Mouse (Mus musculus) cerebellum, postnatal 25 days (tissue): ENCODE measurements around the gene Rab44.

Experiments used
- DNase-seq, 2 experiments: peaks; one replicate each; pipeline ENCODE4 v3.0.0; 2021; ENCODE audit warnings: mixed read lengths in 2 of 2

The Rab44 gene

DNA sequence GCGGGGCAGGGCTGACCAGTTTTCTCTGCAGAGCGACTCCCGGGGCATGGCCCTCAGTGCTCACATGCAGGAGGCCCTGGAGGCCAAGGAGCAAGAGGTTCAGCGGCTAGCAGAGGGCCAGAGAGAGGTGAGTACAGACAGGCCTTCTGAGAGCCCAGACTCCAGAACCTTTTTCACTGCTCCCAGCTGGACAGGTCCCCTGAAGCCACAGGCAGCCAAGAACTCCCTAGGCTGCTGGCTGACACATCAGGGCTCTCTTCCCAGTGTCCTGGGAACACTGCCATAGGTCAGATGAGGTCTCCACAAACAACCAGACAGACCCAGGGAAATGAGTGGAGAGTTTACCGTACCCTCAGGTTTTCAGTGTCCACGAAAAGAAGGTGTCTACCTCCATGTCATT is 22.3 kb downstream of the Rab44 start:
- peak; percentile 41 to 57 for DNase-seq

DNA sequence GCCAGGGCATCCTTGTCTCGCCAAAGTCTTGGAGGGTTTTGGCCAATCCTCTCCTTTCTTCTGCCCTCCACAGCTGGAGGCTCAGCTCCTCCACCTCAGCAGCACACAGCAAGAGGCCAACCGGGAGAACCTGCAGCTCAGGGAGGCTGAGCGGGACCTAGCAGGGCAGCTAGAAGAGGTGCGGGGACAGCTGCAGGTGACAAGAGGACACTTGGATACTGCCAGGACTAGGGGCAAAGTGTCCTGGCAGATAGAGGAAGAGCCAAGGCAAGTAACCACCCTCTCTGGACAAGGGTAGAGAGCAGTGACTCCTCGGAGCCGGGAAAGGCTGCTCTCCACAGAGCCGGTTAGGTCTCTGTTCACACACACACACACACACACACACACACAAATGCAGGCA is 24.0 kb downstream of the Rab44 start:
- no peak for DNase-seq

DNA sequence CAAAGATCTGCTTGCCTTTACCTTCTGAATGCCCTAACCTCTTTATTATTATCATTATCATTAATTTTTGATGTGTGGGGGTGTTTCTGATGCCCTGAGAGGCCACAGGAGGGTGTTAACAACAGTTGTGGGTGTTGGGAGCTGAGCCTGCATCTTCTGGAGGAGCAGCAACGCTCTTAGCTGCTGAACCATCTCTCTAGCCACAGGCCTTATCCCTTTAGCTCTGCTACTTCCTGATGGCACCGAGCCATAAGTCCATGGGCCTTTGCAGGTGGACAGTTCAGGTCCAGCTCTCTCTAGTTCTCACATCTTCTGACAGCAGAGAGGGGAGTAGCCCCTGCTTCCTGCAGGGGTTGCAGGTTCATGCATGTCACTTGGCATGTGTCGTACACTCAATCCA is 27.6 kb downstream of the Rab44 start:
- DNase-seq = no peak

DNA sequence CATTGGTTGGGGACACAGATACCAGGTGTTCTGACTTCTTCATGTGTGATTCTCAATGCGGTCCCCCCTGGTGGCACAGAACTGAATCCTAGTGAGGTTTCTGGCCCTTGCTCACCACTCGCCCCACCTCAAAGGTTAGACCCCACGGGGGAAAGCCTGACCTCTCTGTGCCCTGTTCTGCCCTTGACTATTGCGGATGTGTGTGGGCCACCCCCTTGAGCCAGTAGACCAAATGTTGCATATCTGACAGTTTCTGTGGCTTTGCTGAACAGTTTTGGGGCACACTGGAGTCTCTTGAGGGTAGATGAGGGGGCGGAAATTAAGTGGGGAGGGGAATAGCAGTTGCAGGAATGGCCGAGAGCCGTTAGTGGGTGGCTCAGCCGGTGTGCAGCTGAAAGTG is 29.3 kb downstream of the Rab44 start:
- no peak for DNase-seq

DNA sequence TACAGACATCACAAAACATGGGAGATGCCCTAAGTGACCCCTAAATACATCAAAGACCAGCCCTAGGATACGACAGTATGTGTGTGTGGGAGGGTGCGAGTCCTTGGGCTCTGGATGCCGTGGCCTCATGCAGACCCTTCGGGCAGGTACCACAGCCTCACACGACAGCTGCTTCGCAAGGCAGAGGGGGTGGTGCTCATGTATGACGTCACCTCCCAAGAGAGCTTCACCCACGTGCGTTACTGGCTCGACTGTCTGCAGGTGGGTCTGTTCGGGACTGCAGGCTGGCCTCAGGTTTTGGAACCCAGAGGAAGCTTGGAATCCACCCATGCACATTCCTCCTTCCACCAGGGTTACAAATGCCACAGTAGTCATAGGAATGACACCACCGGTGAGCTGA is 31.2 kb downstream of the Rab44 start:
- no peak for DNase-seq

DNA sequence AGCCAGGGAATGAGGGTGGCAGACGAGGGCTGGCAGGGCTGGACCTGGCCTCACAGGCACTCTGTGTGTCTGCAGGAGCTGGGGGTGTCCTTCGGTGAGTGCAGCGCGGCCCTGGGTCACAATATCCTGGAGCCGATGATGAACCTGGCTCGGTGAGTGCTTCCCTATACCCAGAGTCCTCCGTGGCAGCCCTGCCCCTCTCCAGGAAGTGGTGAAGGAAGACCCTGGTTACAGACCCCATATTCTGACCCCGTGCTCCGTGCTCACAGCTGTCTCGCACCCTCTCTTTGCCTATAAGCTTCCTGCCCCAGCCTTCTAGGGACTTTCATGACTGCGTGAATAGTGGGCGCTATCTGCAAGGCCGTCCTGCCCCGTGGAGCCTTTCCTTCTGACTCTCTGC is 33.3 kb downstream of the Rab44 start:
- no peak for DNase-seq

DNA sequence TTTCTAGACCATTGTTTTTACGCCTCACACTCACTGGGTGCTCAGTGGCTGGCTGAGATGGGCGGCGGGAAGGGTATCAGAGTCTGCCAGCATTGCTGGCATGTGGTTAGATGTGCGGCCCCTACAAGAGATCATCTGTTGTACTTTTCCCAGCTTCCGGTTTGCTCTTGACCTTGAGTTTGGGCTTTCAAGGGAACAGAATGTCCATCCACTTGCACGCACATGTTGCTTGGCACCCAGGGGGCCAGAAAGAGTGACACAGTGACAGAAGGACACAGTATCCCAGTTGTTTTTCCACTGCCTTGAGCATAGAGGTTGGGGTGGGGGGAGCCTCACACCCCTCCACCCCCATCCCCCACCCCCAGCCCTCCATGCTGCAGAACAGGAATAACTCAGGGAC is 33.8 kb downstream of the Rab44 start:
- no peak for DNase-seq

DNA sequence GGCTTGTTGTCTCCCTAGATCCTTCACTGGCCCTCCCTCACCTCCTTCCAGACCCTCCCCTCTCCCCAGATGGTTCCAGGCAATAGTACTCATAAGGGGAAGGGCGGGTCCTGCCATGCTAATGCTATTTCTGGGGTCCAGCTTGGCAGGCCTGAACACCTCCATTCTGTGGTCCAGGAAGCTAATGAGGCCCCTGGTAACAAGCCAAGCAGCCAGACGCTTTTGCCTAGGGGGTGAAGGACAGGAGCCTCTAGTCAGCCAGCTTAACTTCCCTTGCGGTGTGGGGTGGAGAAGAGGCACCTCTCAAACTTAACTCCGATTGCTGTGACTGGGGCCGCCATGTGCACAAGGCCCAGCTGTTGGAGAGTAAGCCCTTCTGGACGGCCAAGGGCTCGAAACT is 35.8 kb downstream of the Rab44 start:
- peak; percentile 30 to 56 for DNase-seq

DNA sequence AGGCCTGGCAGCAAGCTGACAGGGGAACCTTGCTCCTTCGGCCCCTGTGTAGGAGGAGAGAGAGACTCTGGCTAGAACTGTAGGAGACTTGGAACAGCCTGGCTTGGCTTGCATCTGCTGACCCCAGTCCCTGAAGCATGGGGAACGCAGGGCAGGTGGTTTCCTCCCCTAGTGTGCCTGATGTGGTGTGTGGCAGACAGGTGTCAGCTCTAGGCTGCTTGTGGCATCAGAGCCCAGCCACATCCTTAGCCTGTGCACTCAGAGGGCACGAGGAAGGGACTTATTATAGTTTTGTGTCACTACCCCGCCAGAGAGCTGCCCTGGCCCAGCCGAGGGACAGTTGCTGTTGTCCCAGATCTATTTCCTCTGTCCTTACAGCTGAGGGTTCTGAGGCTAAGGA is 38.6 kb downstream of the Rab44 start:
- no peak for DNase-seq

DNA sequence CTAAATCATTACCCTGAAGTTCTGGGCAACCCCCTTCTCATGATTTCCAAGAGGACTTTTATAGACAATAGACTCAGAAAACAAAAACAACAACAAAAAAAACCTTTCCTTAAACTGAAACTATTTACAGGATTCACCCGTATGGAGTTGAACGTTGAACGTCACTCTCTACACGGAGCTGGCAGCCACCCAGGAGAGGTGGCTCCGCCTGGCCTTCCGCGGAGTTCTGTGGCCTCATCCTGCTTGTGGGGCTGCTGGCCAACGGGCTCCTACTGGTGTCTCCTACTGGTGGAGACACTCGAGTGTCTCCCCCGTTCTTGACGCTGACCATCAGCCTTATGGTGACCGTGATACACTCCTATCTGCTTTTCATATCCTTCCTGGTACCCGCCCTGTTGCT is 40.3 kb downstream of the Rab44 start:
- no peak for DNase-seq

DNA sequence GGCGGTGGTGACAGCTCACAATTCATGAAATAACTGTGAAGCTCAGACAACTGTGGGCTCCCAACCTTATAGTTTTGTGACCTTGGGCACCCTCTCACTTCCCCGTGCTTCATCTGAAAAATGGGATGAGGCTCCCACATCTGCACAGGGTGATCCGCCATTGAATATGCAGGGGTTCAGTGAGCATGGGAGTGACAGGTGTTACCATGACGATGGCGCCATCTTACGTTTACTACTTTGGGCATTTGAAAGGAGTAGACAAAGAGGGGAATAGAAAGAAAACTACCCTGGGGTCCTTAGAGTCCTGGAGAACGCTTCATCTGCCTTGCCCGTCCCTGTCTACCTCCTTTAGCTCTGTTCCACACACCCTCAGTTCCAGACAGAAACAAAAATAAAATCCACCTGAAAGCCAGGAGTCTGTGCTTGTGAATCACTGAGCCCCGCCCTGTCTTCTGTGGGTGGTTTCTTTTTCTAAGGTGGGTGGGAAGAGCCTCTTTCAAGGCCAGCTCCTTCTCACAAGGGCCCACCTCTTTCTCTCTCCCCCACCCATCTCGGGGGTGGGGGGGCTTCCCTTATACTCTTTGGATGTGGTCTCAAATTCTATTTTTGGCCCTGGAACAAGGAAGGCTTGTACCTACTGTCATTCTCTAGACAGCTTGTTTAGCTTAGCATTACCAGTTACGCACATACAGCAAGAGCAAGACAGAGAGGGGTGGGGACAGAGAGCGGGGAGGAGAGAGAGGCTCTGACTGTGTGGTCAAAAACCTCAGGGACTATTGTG is 41.6 kb downstream of the Rab44 start:
- no peak for DNase-seq

DNA sequence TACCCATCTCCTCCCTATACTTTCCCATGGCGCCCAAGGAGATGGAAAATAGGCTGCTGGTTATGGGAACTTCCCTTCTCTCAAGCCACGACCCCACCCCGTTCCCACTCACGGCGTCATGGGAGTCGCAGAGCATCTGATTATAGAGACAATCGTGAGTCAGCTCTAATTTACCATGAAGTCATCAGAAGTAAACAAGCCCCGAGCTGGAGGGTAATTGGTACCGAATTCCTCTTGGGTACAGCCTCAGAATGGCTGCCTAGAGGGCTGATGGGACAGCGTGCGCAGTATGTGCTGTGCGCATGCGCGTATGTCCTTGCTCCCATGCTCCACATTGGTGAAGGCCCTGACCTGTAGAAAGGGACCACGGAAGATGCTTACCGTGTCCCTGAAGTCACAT is 42.5 kb downstream of the Rab44 start:
- no peak for DNase-seq

DNA sequence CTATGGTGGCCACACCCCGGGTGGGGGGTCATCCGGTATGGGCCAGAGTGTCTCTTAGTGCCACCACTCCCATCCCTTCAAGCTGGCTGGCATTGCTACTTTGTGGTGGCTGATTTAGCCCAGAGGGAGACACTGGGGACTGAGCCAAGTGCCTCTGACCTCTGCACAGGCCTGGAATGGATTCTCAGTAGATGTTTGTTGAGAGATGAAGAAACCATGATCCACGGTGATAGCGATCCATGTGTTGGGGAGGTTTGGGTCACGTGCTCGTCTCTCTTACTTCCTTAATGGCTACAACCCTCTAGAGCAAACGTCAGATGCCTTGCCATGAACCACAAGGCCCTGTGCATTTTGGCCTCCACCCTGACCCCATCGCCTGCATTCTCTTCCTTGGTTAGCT is 42.9 kb downstream of the Rab44 start:
- DNase-seq = no peak

DNA sequence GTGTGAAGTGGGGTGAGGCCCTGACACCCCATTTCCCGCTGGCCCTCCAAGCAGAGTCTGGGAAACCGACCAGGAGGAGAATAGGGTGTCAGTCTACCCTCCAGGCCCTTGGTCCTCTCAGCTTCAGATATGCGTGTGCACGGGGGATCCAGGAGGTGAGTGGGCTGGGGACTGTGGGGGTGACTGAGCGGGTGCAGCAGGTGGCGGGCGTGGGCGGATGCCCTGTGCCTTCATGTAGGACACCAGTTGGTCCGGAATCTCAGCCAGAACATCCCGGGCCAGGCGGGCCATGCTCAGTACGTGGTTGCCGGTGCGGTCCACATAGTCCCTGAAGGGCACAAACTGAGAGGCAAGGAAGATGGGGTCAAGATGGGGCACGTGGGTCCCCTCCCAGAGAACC is 45.0 kb downstream of the Rab44 start:
- no peak for DNase-seq

DNA sequence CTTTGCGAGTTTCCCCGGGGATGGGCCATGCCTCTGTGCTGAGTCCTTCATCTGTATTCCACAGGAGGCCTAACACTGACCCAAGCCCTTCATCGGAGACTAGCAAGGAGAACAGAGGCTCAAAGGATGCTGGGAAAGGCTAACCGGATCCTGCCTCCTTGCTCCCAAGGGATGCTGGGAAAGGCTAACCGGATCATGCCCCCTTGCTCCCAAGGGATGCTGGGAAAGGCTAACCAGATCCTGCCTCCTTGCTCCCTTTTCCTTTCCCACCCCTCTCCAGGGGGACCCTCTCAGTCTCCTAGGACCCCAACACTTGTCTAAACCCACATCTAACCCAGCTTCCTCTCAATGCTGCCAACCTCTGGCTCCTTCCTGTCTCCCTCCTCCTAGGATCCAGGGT is 45.4 kb downstream of the Rab44 start:
- DNase-seq = no peak

DNA sequence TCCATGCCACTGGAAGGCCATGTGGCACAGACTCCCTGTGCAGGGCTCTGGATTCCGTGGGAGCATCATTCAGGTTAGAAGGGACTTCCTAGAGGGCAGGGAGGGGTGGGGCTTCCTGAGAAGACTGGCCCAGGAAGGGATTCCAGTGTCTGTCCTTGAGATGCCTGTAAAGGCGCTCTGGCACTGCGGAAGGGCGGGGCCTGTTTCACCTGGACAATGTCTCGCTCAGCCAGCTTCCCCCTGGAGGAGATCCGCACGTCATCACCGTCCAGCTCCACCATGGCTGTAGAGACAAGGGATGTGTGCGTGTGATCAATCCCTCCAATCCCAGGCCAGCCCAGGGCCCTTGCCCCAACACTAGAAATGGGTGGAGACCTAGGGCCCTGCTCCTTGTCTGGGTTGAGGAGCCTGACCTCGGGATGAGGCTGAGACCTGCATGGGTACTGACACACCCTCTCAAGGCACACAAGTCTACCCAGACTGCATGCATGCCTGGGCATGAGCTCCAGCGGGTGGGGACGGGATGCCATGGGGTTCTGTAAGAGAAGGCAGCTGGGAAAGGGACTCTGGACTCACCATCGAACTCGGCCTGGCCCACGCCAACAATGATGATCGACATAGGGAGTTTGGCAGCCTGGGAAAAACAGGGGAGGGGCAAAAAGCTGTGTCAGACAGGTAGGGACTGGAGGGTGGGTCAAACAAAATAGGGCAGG is 46.0 kb downstream of the Rab44 start:
- no peak for DNase-seq

DNA sequence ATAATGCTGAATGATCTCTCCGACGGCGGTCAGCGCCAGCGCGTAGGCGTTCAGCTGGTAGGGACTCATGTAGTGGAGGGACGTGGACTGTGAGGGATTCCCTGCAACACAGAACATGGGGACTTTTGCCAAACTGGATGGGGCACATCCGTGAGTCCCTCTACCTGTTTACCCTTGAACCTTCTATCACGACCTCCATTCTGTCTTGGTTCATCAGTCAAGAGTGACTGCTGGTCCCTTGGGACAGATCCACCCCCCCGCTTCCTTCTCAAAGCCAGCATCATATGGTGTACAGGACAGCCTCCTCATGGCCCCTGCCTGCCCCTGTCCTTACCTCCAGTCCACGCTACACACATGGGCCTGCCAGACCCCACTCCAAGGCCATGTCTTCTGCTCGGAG is 48.4 kb downstream of the Rab44 start:
- no peak for DNase-seq

DNA sequence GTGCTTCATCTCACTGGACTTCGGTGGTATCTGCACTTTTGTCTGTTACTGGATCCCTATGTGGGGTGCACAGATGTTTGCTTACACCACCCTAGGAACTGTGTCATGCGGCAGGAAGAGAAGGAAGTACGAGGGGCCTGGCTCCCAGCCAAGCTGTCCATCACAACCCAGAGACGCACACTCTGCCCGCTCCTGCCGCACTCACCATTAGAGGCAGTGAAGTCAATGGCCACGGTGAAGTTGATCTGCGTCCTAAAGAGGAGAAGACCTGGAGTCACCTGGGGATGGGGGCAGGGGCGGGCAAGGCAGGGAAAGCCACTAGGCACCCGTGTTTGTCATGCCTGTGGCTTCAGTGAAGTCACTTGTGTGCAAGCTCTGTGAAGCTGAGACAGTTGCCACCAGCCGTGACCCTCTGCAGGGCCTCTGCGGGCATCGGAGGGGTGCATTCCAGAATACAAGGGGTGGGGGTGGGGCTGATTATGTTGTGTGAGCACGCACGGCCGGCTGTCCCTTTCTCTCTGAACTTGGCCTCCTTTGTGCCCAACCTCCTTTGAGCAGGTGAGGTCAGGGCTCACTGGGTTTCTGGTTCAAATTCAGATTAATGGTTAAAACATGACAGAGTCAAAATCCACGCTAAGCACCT is 50.6 kb downstream of the Rab44 start:
- DNase-seq = no peak

DNA sequence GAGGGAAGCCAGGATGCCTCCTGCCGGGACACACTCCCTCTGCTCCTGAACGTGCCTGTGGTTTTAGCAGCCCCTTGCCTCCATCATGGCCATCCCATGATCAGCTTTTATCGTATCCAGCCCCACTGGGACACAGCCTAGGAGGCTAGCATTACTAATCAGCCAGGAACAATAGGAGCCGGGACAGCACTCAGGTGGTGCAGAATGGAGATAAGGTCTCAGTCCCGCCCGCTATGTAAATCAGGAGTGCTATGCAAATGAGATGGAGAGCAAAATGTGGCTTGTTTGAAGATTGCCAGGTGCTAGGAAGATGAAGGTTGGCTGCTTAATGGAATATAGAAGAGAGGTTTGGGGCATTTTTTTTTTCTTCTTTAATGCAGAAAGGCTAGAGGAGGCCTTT is 51.5 kb downstream of the Rab44 start:
- DNase-seq = no peak

DNA sequence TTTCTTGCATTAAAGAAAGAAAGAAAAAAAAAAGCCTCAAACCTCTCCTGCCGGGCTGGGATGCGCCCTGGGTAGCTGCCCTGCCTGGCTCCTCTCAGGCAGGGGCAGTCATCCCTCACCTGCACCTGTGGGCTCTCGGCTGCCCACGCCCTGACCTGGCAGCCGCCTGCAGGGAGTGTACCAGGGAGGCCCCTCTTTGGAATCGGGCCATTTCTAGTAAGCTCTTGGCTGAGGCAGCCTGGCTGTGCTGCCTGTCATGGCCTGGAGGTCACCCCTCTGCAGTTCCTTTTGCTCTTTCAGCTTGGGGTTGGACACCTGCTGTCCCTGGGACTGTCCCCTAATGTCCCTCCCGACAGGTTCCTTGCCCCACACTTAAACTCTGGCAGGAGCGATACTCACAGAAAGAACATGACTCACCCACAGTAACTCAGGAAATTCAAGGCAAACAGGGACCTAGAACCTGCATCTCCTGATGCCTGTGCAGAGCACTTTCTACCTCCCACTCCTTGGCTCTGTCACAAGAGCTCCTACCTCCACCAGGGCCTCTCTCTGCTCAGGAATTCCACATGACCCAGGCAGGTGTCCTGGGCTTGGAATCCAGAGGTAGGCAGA is 52.1 kb downstream of the Rab44 start:
- DNase-seq = no peak

DNA sequence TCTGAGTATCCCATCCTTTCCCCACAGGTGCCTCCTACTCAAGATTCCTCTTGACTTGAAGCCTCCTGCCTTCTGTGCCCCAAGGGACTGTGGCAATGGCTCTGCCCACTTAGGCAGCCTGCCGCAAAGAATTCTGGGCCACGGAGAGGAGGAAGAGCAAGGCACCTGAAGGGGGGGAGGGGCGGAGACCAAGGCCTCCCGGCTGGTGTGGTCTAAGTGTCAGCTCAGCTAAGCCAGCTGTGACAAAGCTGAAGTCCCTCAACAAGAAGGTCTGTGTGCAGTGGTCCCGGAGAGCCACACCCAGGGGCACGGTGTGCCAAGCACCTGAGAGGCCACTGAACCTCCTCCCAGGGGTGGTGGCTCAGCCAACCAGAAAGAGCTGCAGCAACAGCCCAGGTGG is 53.4 kb downstream of the Rab44 start:
- DNase-seq = no peak

DNA sequence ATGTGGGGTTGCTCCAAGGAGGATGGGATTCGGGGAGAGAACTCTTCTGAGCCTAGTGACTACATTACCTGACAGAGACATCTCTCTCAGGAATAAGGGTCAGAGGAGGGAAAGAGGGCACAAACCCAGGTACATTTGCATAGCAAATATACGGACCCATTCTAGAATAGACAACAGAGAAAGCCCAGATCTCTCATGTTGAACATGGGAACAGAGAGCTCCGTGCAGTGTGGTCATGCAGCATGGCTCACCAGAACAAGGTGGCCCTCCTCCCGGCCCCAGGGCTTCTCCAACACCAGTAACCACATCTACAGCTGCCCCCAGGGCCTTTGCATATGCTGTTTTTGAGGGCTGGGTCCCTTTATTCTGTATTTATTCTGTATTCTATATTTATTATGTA is 54.5 kb downstream of the Rab44 start:
- no peak for DNase-seq

DNA sequence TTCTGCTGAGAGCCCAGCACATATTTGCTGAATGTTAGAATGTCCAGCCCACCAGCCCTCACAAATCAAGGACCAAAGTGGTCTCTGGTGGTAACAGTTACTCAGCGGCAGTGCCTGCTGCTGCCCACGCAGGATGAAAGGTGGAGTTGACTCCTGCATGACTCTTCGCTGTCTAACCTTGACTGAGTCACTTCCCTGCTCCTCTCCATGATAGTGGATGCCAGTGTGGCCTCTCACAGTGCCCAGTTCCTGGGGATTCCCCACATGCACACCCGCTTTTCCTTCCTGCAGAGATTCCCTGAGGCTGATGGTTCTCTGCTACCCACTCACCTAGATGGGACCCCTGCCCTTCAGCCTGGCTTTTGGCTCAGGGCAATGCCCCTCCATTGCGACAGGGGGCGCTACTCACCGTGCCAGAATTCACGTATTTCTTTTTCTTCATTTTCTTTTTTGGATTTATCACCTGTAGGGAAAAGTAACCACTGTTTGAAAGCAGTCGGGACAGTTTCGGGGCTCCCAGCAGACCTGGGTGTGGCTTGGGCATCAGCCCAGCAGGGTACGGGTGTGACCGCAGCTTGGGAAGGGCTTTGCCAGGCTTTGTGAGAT is 55.2 kb downstream of the Rab44 start:
- no peak for DNase-seq
